Mouse (Mus musculus) hindbrain, postnatal 0 days (tissue): ENCODE measurements around the gene Adarb2. TPM values are rescaled to one million over a fixed set of nuclear protein-coding genes. Genes with fewer than 3 reads are reported as not detected.
A peak's percentile ranks its signal among the peaks of the same experiment; 100 is the strongest.

Experiments
- ATAC-seq: fragments of 200-750 bp; cut with Nextera tagmentation; 2 replicates; pipeline ENCODE4 v1.8.0; 2017; ENCODE audit warnings: mild to moderate bottlenecking, moderate TSS enrichment, moderate library complexity
- DNase-seq: peaks from one replicate; pipeline ENCODE4 v3.0.0-alpha.2; 2015; ENCODE audit warnings: low spot score
- H3K27ac ChIP-seq: fragments of 300-500 bp; sonication (generic); 2 replicates; pipeline ENCODE4 v1.5.1; 2014; ENCODE audit warnings: mild to moderate bottlenecking
- H3K27me3 ChIP-seq: fragments of 300-500 bp; sonication (generic); 2 replicates; pipeline ENCODE4 v1.6.1; 2014; ENCODE audit warnings: low read length, mixed read lengths; ENCODE audit not compliant: insufficient read depth
- H3K36me3 ChIP-seq: fragments of 300-500 bp; sonication (generic); 2 replicates; pipeline ENCODE4 v1.6.1; 2014; ENCODE audit warnings: low read length, mixed read lengths; ENCODE audit not compliant: insufficient read depth
- H3K4me1 ChIP-seq: fragments of 300-500 bp; sonication (generic); 2 replicates; pipeline ENCODE4 v1.6.1; 2014; ENCODE audit warnings: antibody characterized with exemption, low read length, mixed read lengths; ENCODE audit not compliant: insufficient read depth
- H3K4me2 ChIP-seq: fragments of 300-500 bp; sonication (generic); 2 replicates; pipeline ENCODE4 v1.6.1; 2014; ENCODE audit warnings: low read depth, mild to moderate bottlenecking, low read length, moderate library complexity, mixed read lengths
- H3K4me3 ChIP-seq: fragments of 300-500 bp; sonication (generic); 2 replicates; pipeline ENCODE4 v1.5.1; 2014; ENCODE audit warnings: low read length
- H3K9ac ChIP-seq: fragments of 300-500 bp; sonication (generic); replicated peaks from 2 replicates; pipeline ENCODE4 v1.6.1; 2014; ENCODE audit warnings: mild to moderate bottlenecking, low read length, moderate library complexity, mixed read lengths
- H3K9me3 ChIP-seq: fragments of 300-500 bp; sonication (generic); 2 replicates; pipeline ENCODE4 v1.6.1; 2016; ENCODE audit warnings: low read length, mixed read lengths
- CTCF ChIP-seq: IDR thresholded peaks from 2 replicates; pipeline ENCODE4 v1.5.1; 2016; ENCODE audit warnings: antibody characterized with exemption, control low read depth, low read depth
- WGBS: fragments of 180-500 bp; shearing (Covaris S2); extraction: QIAGEN DNeasy Blood & Tissue Kit; methylation state at CpG from one replicate; pipeline ENCODE4 v1.1.7; 2014; 5-methylcytosine and 5-hydroxymethylcytosine counted together
- polyA plus RNA-seq: library from polyadenylated mRNA; unstranded; fragments of >200 nt; fragmentation: Nextera tagmentation; extraction: Ambion mirVana; gene quantifications from 2 replicates; pipeline ENCODE4 v1.2.1, GENCODE M21; 2015
- total RNA-seq: library from RNA; depleted of rRNA; stranded (reverse); fragments of >200 nt; gene quantifications from 2 replicates; pipeline ENCODE4 v1.2.3, GENCODE M21; 2014

Gene Adarb2
- total and polyA plus RNA-seq, 2 experiments from 2014 or later, result 13.5 to 33.8 TPM

- no peak for TF ChIP-seq CTCF
- Histone ChIP-seq H3K27ac (no peak overlapping the region), H3K36me3 (no peaks in the 10 kb centered on the region), H3K4me3 (no peak overlapping the region), H3K4me1 (no peaks in the 10 kb centered on the region), H3K9ac (no peak overlapping the region), H3K4me2 (no peak overlapping the region), H3K9me3 (no peaks in the 10 kb centered on the region), H3K27me3 (no peaks in the 10 kb centered on the region)
- WGBS, result 79% methylated on average over 5 of the region's 5 CpGs
- ATAC-seq, result no peak
- DNase-seq, result no peak
Observed at GRCm38 (mm10) chr13:8677174-8677573, 474.5 kb downstream of the Adarb2 start.

- DNase-seq, result peak; percentile 36
- Histone ChIP-seq H3K4me2 (peak overlapping the region; percentile 25; the same call in 1 of the 2 replicates), H3K27ac (no peak overlapping the region), H3K36me3 (no peaks in the 10 kb centered on the region), H3K27me3 (no peaks in the 10 kb centered on the region), H3K4me3 (no peak overlapping the region), H3K4me1 (no peaks in the 10 kb centered on the region), H3K9ac (no peak overlapping the region), H3K9me3 (no peaks in the 10 kb centered on the region)
- peak; percentile 53; the same call in 1 of the 2 replicates for ATAC-seq
- no peak for TF ChIP-seq CTCF
- WGBS, result 28% methylated on average over 9 of the region's 9 CpGs
Observed at GRCm38 (mm10) chr13:8680470-8681129, 477.9 kb downstream of the Adarb2 start.

GRCm38 (mm10) chr13:8691448-8691847, 488.8 kb downstream of the Adarb2 start:
- Histone ChIP-seq H3K4me1 (no peaks in the 10 kb centered on the region), H3K36me3 (no peaks in the 10 kb centered on the region), H3K27ac (no peak overlapping the region), H3K4me3 (no peak overlapping the region), H3K9me3 (no peaks in the 10 kb centered on the region), H3K9ac (no peak overlapping the region), H3K4me2 (no peak overlapping the region), H3K27me3 (no peaks in the 10 kb centered on the region)
- ATAC-seq (peak; percentile 43; the same call in 1 of the 2 replicates), DNase-seq (peak; percentile 36)
- no peak for TF ChIP-seq CTCF
- WGBS, result 42% methylated on average over 6 of the region's 6 CpGs

GRCm38 (mm10) chr13:8692787-8693186, 490.1 kb downstream of the Adarb2 start:
- H3K4me3 ChIP-seq, result no peak overlapping the region
- no peak overlapping the region for H3K27ac ChIP-seq
- DNase-seq, result no peak
- no peaks in the 10 kb centered on the region for H3K36me3 ChIP-seq
- H3K4me2 ChIP-seq, result no peak overlapping the region
- H3K9me3 ChIP-seq, result no peaks in the 10 kb centered on the region
- WGBS, result 67% methylated on average over 9 of the region's 9 CpGs
- H3K27me3 ChIP-seq, result no peaks in the 10 kb centered on the region
- no peak for ATAC-seq
- no peak overlapping the region for H3K9ac ChIP-seq
- TF ChIP-seq CTCF, result no peak
- H3K4me1 ChIP-seq, result no peaks in the 10 kb centered on the region

GRCm38 (mm10) chr13:8698451-8698850, 495.8 kb downstream of the Adarb2 start:
- H3K9me3 ChIP-seq, result no peaks in the 10 kb centered on the region
- no peak overlapping the region for H3K4me3 ChIP-seq
- no peaks in the 10 kb centered on the region for H3K36me3 ChIP-seq
- TF ChIP-seq CTCF, result no peak
- H3K27me3 ChIP-seq, result no peaks in the 10 kb centered on the region
- H3K4me2 ChIP-seq, result no peak overlapping the region
- WGBS, result 92% methylated on average over 5 of the region's 5 CpGs
- no peaks in the 10 kb centered on the region for H3K4me1 ChIP-seq
- DNase-seq (no peak), ATAC-seq (no peak)
- no peak overlapping the region for H3K27ac ChIP-seq
- H3K9ac ChIP-seq, result no peak overlapping the region

GRCm38 (mm10) chr13:8699831-8700230, 497.2 kb downstream of the Adarb2 start:
- no peak overlapping the region for H3K9ac ChIP-seq
- no peak overlapping the region for H3K27ac ChIP-seq
- DNase-seq (no peak), ATAC-seq (no peak)
- H3K27me3 ChIP-seq, result no peaks in the 10 kb centered on the region
- no peaks in the 10 kb centered on the region for H3K9me3 ChIP-seq
- no peak overlapping the region for H3K4me2 ChIP-seq
- 62% methylated on average over 3 of the region's 3 CpGs for WGBS
- no peaks in the 10 kb centered on the region for H3K4me1 ChIP-seq
- no peaks in the 10 kb centered on the region for H3K36me3 ChIP-seq
- no peak for TF ChIP-seq CTCF
- H3K4me3 ChIP-seq, result no peak overlapping the region

- DNase-seq, result no peak
Observed at GRCm38 (mm10) chr13:8700981-8701380, 498.3 kb downstream of the Adarb2 start.

More at GRCm38 (mm10) chr13:8700981-8701380, 498.3 kb downstream of the Adarb2 start:
- no peaks in the 10 kb centered on the region for H3K9me3 ChIP-seq
- 54% methylated on average over 4 of the region's 4 CpGs for WGBS
- ATAC-seq, result no peak
- TF ChIP-seq CTCF, result no peak
- H3K27me3 ChIP-seq, result no peaks in the 10 kb centered on the region
- H3K36me3 ChIP-seq, result no peaks in the 10 kb centered on the region
- no peak overlapping the region for H3K9ac ChIP-seq
- no peak overlapping the region for H3K27ac ChIP-seq
- no peaks in the 10 kb centered on the region for H3K4me1 ChIP-seq
- H3K4me3 ChIP-seq, result no peak overlapping the region
- H3K4me2 ChIP-seq, result no peak overlapping the region
